Mouse (Mus musculus): ENCODE results near the gene Enox1. TPM values are rescaled to one million over a fixed set of nuclear protein-coding genes. Genes with fewer than 3 reads are reported as not detected.

The Enox1 gene
- polyA plus RNA-seq, 1 experiment from 2014 or later, result 0.09 TPM

DNA sequence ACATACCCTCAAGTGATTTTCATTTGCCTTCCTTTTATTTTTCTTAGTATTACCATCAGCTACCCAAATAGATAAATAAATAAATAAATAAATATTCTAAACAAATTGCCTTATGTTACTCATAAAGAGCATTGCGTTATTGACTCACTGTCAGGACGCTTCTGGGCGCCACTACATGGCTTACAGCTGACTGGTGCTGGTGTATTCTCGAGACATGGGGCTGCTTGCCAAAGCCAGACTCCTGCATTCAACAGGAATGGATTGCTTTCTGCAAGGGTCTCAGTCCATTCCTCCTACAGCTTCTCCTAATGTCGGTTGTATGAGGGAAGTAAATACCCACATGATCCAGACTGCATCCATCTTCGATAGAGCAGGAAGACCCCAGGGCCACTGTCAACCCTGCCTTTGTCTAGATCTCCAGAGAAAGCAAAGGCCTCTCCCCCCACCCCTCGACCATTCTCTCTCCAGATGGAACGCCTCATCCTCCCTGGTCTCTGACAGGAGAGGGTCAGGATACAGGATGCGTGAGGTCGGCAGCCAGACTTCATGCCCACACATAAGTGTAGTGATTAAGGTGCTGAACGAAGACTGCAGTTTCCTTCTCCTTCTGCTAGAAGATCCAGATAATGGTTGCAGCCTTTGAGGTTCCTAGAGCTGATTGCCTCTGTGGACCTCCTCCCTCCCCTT is 318.7 kb downstream of the Enox1 start:
- no peaks in the 10 kb centered on the region for H3K9me3 ChIP-seq (ENCODE audit: low read length)
- H3K4me2 ChIP-seq (ENCODE audit: low read depth, low read length), result no peak overlapping the region
- no peak for TF ChIP-seq CTCF (IDR thresholded peaks at IDR 0.05; ENCODE audit: low read depth)
- TF ChIP-seq EP300 (IDR thresholded peaks at IDR 0.05; ENCODE audit: low read depth), result no peak
- H3K9ac ChIP-seq (replicated peaks), result no peak overlapping the region
- no peak for DNase-seq
- H3K4me1 ChIP-seq (ENCODE audit: insufficient read depth), result no peaks in the 10 kb centered on the region
- no peak overlapping the region for H3K4me3 ChIP-seq (ENCODE audit: low read depth, low read length)
- WGBS (ENCODE audit: insufficient replicate concordance), result 69% methylated on average over 11 of the region's 11 CpGs
- H3K36me3 ChIP-seq (replicated peaks; ENCODE audit: insufficient read depth, low read length), result no peaks in the 10 kb centered on the region
- H3K27ac ChIP-seq (ENCODE audit: low read depth), result no peak overlapping the region
- no peak for ATAC-seq
- no peaks in the 10 kb centered on the region for H3K27me3 ChIP-seq (ENCODE audit: insufficient read depth, low read length)

DNA sequence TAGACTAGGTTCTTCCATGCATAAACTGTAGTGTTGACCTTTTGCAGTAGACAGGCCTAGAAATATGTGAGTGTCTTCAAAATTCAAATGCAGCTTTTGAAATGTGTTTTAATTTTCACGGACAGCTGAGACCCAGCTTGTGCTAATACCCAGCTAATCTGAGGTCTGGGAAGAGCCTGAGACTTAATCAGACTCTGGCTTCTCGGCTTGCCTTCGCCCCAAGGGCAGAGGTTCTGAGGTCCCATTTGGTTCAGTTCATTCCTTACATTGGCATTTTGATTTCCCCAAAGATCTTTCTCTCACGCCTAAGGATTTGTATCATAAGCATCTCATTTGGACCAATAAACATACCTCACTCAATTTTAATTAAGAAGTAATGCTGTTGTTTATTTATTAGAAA is 321.1 kb downstream of the Enox1 start:
- no peak for DNase-seq
- ATAC-seq, result no peak
- Histone ChIP-seq H3K4me1 (ENCODE audit: insufficient read depth) (no peaks in the 10 kb centered on the region), H3K9me3 (ENCODE audit: low read length) (no peaks in the 10 kb centered on the region), H3K4me3 (ENCODE audit: low read depth, low read length) (no peak overlapping the region), H3K27ac (ENCODE audit: low read depth) (no peak overlapping the region), H3K27me3 (ENCODE audit: insufficient read depth, low read length) (no peaks in the 10 kb centered on the region), H3K9ac (replicated peaks) (no peak overlapping the region), H3K36me3 (replicated peaks; ENCODE audit: insufficient read depth, low read length) (no peaks in the 10 kb centered on the region), H3K4me2 (ENCODE audit: low read depth, low read length) (no peak overlapping the region)
- TF ChIP-seq CTCF (IDR thresholded peaks at IDR 0.05; ENCODE audit: low read depth) (no peak), EP300 (IDR thresholded peaks at IDR 0.05; ENCODE audit: low read depth) (no peak)
- WGBS (ENCODE audit: insufficient replicate concordance), result 80% methylated on average over 4 of the region's 4 CpGs

DNA sequence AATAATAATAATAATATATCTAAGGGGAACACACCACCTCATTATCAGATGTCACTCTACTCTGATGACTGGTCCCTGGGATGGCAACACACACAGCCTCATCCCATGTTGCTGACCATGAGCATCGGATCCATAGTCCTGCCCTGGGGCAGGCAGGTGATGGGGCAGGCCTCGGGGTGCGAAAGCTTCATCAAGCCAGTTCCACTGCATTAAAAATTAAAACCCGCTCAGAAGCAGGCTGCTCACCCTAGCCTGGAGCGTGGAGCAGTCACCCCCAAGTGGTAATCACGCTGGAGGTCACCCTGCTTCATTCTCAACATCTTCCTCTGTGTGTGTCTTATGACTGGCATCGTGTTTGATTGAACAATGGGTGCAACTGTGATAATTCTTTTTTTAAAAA is 321.6 kb downstream of the Enox1 start:
- H3K4me1 ChIP-seq (ENCODE audit: insufficient read depth), result no peaks in the 10 kb centered on the region
- no peak for DNase-seq
- no peak overlapping the region for H3K4me3 ChIP-seq (ENCODE audit: low read depth, low read length)
- H3K4me2 ChIP-seq (ENCODE audit: low read depth, low read length), result no peak overlapping the region
- no peaks in the 10 kb centered on the region for H3K27me3 ChIP-seq (ENCODE audit: insufficient read depth, low read length)
- no peak for TF ChIP-seq EP300 (IDR thresholded peaks at IDR 0.05; ENCODE audit: low read depth)
- TF ChIP-seq CTCF (IDR thresholded peaks at IDR 0.05; ENCODE audit: low read depth), result no peak
- H3K27ac ChIP-seq (ENCODE audit: low read depth), result no peak overlapping the region
- H3K9ac ChIP-seq (replicated peaks), result no peak overlapping the region
- H3K9me3 ChIP-seq (ENCODE audit: low read length), result no peaks in the 10 kb centered on the region
- no peak for ATAC-seq
- no peaks in the 10 kb centered on the region for H3K36me3 ChIP-seq (replicated peaks; ENCODE audit: insufficient read depth, low read length)
- 86% methylated on average over 7 of the region's 7 CpGs for WGBS (ENCODE audit: insufficient replicate concordance)

DNA sequence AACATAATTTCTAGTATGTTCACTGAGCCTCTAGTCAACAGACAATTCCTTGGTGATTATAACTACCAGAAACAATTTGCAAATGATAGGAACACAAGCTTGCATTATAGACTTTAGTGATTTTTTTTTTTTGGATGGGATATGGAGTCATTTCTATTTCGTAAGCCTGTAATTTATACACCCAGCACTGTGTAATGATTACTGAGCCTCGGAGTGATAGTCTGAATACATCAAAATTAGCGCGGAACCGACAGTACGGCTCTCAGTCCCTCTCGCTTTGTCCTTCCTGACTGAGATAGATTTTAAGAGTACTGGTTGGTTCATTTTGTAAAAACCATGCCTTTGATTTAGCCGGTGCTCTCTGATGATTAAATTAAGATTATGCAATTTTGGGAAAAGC is 322.1 kb downstream of the Enox1 start:
- Histone ChIP-seq H3K9me3 (ENCODE audit: low read length) (no peaks in the 10 kb centered on the region), H3K27ac (ENCODE audit: low read depth) (no peak overlapping the region), H3K4me2 (ENCODE audit: low read depth, low read length) (no peak overlapping the region), H3K36me3 (replicated peaks; ENCODE audit: insufficient read depth, low read length) (no peaks in the 10 kb centered on the region), H3K4me1 (ENCODE audit: insufficient read depth) (no peaks in the 10 kb centered on the region), H3K27me3 (ENCODE audit: insufficient read depth, low read length) (no peaks in the 10 kb centered on the region), H3K4me3 (ENCODE audit: low read depth, low read length) (no peak overlapping the region), H3K9ac (replicated peaks) (no peak overlapping the region)
- TF ChIP-seq CTCF (IDR thresholded peaks at IDR 0.05; ENCODE audit: low read depth) (no peak), EP300 (IDR thresholded peaks at IDR 0.05; ENCODE audit: low read depth) (no peak)
- no peak for ATAC-seq
- 92% methylated on average over 8 of the region's 8 CpGs for WGBS (ENCODE audit: insufficient replicate concordance)
- no peak for DNase-seq

DNA sequence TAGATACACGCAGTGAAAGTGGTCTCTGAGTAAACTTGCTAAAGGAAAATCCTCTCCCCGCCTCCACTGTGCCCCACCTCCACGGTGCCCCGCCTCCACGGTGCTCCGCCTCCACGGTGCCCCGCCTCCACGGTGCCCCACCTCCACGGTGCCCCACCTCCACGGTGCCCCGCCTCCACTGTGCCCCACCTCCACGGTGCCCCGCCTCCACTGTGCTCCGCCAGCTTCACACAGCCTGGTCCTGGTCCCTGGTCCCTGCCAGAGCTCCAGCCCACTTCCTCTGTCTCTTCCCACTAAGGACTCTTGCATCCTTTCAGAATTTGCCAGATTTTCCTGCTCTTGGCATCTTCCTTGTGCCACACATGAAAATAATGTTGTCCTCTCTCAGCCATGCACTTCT is 326.5 kb downstream of the Enox1 start:
- no peak for TF ChIP-seq CTCF (IDR thresholded peaks at IDR 0.05; ENCODE audit: low read depth)
- no peak for TF ChIP-seq EP300 (IDR thresholded peaks at IDR 0.05; ENCODE audit: low read depth)
- DNase-seq (peak; percentile 58), ATAC-seq (0 out of 2 replicates have a peak, but pooled peaks have one; percentile 31)
- Histone ChIP-seq H3K36me3 (replicated peaks; ENCODE audit: insufficient read depth, low read length) (no peaks in the 10 kb centered on the region), H3K9ac (replicated peaks) (no peak overlapping the region), H3K4me1 (ENCODE audit: insufficient read depth) (no peaks in the 10 kb centered on the region), H3K27me3 (ENCODE audit: insufficient read depth, low read length) (no peaks in the 10 kb centered on the region), H3K27ac (ENCODE audit: low read depth) (no peak overlapping the region), H3K9me3 (ENCODE audit: low read length) (no peaks in the 10 kb centered on the region), H3K4me3 (ENCODE audit: low read depth, low read length) (no peak overlapping the region), H3K4me2 (ENCODE audit: low read depth, low read length) (no peak overlapping the region)
- WGBS (ENCODE audit: insufficient replicate concordance), result 37% methylated on average over 12 of the region's 15 CpGs

DNA sequence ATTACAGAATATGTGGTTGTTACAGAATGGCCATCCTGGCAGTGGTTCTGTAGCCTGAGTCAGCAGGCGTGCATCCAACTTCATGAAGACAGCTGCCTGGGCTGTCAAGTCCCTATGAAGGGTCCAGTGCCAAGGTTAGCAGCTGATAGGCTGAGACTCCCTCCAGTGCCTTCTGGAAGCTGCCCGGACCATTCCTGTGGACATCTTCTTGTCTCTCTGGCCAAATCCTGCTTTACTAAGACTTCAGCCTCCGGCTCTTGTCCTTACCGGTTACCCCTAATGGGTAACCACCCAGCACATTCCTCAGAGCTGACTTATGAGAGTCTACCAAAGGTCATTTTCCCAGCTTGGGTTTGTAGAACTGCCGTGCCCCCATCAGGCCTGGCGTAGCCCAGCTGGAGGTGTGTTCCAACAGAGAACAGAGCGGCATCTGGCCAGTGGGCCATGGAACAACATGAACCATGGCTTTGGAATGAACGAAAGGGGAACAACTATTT is 328.4 kb downstream of the Enox1 start:
- 82% methylated on average over 8 of the region's 8 CpGs for WGBS (ENCODE audit: insufficient replicate concordance)
- Histone ChIP-seq H3K27me3 (ENCODE audit: insufficient read depth, low read length) (no peaks in the 10 kb centered on the region), H3K27ac (ENCODE audit: low read depth) (no peak overlapping the region), H3K9ac (replicated peaks) (no peak overlapping the region), H3K4me2 (ENCODE audit: low read depth, low read length) (no peak overlapping the region), H3K4me1 (ENCODE audit: insufficient read depth) (no peaks in the 10 kb centered on the region), H3K9me3 (ENCODE audit: low read length) (no peaks in the 10 kb centered on the region), H3K36me3 (replicated peaks; ENCODE audit: insufficient read depth, low read length) (no peaks in the 10 kb centered on the region), H3K4me3 (ENCODE audit: low read depth, low read length) (no peak overlapping the region)
- DNase-seq (no peak), ATAC-seq (no peak)
- no peak for TF ChIP-seq CTCF (IDR thresholded peaks at IDR 0.05; ENCODE audit: low read depth)
- no peak for TF ChIP-seq EP300 (IDR thresholded peaks at IDR 0.05; ENCODE audit: low read depth)
